Mouse (Mus musculus): ENCODE measurements around the gene Vmn1r200.

- TF ChIP-seq HCFC1 (IDR thresholded peaks at IDR 0.05; ENCODE audit: borderline replicate concordance, insufficient read depth, low read length): no peak
- no peak for TF ChIP-seq ZC3H11A (IDR thresholded peaks at IDR 0.05; ENCODE audit: borderline replicate concordance, low read depth, low read length)
Measured at GRCm38 (mm10) chr13:22387050-22387449, 3.1 kb upstream of the Vmn1r200 start.
